Mouse (Mus musculus): ENCODE results near the gene Chn2.

Gene Chn2

DNA sequence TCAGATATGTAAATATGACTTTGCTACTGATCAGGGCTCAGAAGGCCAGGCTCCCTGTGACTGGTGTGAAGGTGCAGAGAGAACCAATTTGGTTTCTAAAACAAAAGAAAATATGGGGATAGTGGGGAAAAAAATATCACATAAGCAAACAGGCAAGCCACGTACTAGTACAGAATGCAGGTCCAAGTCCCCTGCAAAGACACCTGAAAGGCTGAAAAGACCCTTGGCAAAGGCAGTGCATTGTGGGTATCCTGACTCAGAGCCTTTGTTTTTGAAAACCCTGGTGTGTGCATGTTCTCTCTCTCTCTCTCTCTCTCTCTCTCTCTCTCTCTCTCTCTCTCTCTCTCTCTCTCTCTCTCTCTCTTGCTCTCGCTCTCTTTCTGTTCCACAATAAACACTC lies 80.1 kb downstream of the Chn2 start:
- no peak for DNase-seq (ENCODE audit: low read depth)

DNA sequence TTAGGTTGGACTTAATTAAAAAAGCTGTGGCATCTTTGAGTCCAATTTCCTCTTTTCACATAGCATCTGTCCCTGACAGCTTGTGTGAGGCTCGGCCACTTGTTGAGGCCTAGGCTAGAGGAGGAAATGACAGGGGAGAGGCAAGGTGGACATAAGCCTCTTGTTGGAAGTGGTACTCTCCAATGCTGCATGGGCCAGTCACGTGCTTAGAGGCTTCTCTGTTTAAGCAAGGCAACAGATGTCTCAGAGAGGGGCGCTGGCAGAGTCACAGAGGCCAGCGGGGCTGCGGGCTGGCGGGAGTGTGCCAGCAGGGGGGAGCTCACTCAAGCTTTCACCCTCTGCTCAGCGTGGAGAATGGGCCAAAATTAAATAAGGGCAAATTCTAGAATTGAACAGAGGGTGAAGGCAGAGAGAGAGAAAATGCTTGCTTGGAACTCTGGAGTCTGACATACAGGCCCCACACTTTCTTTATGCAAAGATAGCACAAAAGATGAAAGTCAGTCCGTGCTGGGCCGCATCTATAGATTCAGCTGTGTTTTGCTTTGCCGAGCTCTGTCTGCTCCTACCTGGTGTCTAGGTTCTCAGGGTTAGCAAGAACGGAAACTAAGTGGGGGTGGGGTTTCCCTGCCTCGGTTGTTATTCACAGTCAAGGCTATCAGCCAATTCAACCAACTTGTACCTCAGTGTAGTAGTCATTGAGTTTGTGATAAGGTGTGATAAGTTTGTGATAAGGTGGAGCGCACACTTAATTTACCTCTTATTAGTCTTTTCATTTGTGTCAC lies 80.7 kb downstream of the Chn2 start:
- peak; percentile 76 for DNase-seq (ENCODE audit: low read depth)

DNA sequence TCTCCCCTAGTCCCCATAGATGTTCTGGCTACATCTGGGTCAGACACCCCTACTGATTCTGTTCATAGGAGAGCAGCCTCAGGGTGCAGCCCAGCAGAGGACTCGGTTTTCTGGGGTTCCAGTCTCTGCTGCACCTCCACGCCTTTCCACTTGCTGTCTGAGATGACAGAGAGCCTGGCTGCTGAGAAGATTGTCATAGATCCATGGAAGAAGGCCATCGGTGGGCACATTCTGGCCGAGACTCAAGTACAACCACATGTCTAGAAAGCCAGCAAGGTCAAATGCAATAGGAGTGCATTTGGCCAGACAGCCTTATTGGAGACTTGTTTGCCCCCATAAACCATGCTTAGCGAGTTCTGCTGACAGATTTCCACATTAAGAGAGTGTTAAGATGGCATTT lies 81.5 kb downstream of the Chn2 start:
- DNase-seq (ENCODE audit: low read depth), result no peak

DNA sequence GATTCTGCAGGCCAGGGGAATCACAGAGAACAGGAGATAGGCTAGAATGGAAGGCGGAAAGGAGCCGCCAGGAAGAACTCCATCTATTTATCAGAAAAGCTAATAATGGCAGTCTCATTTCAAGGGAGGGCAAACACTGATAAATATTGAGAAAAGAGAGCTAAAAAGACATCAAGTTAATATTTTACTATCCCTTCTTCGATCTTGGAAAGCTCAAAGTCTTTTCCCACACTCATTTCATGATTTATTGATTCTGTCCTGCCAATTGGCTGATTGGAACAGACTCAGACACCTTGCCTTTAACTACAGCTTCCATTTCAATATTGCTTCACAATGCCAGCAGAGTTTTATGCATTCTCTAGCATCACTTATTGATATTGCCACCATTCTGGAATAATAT lies 85.2 kb downstream of the Chn2 start:
- no peak for DNase-seq (ENCODE audit: low read depth)

DNA sequence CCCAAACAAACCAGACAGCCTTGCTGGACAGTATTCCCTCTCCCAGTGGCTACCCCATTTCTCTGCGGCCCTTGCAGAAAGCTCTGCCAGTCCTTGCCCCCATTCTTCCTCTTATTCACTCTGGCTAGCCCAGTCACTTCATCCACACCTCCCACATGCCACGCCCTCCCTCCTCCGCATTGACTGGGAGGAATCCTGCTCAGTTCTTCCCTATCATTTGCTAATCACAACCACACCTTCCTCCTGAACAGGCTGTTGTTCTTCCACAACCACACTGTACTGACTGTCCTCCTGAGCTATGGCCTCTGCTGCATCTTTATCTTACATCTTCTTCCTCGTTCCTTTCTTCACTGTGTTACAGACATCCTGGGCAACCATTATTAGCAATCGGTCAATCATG lies 86.2 kb downstream of the Chn2 start:
- DNase-seq (ENCODE audit: low read depth), result no peak

DNA sequence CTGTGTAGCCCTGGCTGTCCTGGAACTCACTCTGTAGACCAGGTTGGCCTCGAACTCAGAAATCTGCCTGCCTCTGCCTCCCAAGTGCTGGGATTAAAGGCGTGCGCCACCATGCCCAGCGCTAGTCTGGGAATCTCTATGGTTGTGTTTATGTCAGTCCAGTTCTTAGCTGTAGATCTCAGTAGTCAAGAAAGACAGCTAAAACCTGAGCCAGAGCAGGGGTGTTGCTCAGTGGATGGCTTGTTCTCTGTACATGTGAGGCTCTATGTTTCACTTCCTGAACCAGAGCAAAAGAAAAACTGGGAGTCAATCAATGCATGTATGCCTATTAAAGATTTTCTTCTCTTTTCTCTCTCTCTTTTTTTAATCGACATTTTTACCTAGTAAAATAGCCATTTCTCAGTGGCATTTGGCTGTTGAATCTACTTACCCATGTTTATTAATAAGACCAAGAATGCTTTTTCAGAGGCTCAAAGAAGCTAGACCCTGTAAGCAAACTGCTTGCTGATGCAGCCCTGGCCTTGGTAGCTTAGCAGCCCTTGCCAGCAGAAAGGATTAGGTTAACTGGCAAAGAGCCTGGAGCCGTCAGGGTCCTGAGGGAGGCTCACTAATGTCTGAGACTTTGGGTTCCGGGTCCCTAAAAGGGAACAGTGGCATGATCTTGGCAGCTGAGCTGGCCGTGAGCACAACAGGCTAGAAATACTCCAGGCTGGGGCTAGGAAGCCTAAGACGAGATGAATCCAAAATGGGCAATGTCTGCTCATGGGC lies 87.1 kb downstream of the Chn2 start:
- no peak for DNase-seq (ENCODE audit: low read depth)

DNA sequence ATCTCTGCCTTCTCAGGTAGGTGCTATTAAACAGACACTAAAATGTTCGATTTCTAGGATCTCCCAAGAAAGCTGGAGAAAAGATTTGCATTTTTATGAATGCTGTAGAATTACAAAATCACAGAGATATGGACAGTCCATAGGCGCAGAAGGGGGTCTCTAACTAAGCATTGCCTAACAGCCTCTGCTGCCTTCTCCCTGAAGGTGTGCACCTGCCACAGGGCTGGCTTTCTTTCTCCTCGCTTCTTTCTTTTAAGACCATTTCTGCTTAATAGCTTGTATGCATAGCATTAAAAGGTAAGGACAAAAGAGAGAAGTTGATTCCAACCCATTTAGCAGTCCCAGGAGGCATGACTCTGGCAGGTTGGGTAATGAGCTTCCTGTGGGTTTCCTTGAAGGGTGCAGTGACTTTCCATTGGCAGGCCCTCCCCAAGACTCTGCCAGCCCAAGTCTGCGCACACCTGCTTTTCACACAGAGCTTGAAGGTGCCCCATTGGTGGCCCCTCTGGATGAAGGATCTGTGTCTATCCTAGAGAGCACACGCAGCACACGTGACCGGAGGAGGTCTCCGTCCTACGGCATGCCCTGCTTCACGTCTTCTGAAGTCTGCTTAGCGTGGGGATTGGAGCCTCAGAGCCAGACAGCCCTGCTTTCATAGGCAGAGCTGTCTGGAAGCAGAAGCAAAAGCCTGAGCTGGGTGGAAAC lies 87.8 kb downstream of the Chn2 start:
- peak; percentile 22 for DNase-seq (ENCODE audit: low read depth)

DNA sequence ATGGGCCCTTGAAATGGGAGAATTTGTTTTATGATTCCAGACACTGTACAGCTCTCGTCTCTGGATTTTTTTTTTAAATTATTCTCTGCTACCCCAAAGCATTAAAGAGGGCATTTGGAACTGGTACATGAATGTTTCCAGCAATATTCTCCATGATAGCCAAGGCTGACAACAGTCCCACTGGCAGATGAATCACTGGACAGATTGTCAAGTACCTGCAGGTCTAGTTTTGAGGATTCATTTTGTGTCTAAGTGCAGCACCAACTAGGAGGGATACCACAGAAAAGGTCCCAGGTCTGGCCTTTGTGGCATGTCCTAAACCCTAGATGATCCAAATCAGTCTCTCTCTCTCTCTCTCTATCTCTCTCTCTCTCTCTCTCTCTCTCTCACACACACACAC lies 89.3 kb downstream of the Chn2 start:
- no peak for DNase-seq (ENCODE audit: low read depth)

DNA sequence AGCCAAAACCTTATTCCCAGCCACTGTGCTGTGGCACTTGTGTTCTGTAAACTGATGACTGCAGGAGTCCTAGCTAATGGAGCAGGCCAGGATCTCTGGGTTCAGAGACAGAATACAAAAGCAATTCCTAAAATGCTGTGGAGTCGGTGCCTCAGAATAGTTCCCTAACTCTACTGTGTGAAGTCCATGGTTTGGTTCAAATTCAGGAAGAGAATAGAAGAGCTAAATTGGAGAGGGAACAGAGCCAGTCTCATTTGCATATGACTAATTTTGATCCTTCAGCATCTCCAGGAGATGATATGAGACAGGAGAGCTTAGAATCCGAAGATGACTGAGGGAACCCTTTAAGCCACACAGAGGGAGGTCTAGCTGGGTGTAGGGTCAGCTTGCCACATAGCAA lies 90.2 kb downstream of the Chn2 start:
- no peak for DNase-seq (ENCODE audit: low read depth)

DNA sequence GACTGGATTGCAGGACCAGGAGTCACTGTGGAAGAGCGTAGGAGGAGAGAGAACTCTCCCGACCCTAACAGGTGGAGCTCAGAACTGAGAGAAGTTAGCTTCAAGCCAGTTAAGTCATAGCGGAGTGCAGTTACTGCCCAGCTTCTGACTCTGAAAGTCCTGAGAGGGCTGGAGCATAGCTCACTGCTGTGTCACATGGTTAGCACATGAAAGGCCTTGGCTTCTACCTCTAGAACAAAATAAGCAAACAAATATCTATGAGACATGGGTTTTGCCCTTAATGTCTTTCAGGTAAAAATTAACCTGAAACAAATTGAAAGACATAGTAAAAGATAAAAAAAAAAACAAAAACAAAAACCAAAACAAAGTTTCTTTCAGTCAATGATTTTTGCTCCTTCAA lies 91.5 kb downstream of the Chn2 start:
- DNase-seq (ENCODE audit: low read depth), result no peak

DNA sequence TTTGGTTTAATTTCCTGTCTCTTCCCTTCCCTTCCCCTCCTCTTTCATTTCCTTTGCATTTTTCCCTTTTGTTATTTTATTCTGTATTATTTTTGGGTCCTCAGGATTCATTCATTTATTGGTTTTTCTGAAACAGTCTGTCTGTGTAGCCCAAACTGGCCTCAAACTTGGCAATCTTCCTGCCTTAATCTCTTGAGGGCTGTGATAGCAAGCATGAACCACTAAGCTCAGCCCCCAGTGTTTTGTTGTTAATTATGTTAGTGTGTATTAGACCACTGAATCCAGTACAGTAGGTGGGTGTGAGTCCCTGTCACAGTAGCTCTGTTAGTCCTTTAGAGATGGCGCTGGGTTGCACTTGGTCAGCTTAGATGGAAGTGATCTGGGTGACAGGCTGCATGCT lies 93.2 kb downstream of the Chn2 start:
- DNase-seq (ENCODE audit: low read depth), result no peak

DNA sequence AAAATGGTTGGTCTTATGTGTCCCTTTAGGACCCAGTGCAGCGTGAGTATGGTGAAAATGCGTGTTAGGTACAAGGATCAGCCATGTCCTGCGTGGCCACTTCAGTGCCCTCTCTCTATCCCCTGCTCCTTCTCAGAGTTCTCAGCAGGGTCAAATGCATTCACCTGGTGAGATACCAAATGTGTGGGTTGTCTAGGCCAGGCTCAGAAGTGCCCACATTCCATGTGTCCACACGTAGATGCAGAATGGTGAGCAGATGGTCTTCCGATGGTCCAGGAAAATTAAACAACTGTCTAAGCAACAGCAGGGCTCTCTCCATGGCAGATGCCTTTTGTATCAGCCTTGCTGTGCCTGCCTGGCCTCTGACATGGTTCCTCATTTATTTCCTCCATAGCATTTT lies 93.9 kb downstream of the Chn2 start:
- no peak for DNase-seq (ENCODE audit: low read depth)

DNA sequence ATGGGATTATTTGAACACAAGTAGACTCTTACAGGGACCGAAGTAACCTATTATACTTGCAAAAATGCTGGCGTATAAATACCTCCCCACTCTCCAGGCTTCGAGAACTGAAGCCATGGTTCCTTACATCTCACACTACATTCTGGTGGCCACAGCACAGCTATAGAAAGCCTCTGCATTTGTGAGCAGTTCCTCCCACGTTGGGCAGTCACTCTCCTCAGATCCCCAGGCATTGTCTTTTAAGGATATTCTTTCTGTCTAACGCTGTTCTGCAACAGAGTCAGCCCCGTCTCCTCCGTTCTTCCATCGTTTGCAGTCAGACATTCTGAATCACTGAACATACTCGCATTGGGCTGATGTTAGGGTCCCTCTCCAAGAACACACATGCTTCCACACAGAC lies 98.8 kb downstream of the Chn2 start:
- no peak for DNase-seq (ENCODE audit: low read depth)

DNA sequence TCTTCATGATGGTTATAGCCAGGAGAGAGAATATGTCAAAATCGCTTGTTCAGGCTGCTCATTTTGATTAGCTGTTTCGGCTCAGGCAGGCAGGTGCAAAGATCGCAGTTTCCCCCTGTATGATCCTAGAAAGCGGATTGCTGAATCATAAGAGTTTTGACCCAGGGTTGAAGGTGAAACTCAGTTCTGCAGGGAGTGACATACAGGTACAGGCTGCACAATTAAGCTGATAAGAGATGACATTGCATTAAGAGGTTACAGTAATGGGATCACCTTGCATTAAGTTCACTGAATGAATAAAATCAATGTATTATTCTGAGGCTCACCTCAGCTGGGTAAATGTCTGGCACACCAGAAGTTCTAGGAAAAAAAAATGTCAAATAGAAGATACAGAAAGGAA lies 101.1 kb downstream of the Chn2 start:
- no peak for DNase-seq (ENCODE audit: low read depth)

DNA sequence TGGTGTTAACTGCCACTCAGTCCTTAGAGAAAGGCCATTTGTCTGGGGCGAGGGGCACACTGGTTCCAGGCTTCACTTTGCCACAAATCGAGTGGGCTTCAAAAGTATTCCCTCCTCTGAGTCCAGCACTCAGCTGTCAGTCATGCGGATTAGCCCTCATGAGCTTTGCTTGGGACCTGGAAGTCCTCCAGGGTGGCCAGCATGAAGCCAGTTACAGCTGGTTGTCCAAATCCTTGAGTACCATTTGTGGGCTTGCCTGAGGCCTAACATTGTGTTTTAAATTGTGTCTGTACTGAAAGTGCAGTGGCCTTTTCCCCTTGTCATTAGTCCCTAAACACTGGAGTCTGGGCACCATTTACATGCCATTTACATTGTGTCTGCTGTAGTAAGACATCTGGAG lies 101.8 kb downstream of the Chn2 start:
- DNase-seq (ENCODE audit: low read depth), result no peak

DNA sequence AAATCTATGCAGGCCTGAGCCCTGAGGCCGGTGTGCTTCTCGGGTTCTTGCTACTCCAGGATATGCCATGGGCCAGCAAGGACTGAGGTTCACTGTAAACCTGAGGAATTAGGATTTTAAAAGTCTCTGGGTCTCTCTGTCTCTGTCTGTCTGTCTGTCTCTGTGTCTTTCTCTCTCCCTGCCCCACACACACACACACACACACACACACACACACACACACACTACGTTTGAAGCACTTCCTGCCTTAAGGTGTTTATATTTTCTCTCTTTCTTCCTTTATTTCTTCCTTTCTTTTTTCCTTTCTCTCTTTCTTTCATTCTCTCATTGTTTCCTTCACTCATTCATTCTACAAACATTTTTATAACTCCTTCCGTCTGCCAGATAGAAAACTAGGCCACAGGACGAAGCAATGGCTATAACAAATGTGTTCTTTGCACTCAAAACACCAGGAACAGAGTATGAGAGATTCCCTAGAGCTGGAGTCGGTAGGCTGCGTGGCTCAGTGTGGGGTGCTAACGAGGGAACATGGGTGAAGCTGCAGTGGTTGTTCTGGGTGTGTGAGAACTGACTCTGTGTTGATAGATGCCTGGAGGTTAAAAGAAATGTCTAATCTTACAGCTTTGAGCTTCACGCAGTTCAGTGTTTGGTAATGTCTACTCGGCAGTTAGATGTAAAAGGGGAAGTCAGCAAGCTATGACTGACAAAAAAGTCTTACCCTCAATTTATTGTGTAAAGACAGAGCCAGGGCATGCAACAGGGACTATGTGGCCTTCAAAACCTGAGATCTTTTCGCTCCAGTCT lies 103.7 kb downstream of the Chn2 start:
- no peak for DNase-seq (ENCODE audit: low read depth)

DNA sequence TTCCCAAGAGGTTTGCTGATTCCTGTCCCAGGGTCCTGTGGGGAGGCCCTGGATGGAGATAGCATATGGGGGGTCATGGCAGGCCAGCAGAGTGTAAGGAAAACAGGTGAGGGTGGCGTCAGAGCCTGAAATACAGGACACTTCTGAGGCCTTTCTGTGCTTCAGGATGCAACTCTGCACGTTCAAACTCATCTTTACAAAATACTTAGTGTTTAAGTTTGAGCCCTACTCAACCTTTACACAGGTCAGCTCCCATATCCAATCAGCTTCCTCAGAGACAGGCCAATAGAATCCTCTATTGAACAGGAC lies 104.3 kb downstream of the Chn2 start:
- no peak for DNase-seq (ENCODE audit: low read depth)

DNA sequence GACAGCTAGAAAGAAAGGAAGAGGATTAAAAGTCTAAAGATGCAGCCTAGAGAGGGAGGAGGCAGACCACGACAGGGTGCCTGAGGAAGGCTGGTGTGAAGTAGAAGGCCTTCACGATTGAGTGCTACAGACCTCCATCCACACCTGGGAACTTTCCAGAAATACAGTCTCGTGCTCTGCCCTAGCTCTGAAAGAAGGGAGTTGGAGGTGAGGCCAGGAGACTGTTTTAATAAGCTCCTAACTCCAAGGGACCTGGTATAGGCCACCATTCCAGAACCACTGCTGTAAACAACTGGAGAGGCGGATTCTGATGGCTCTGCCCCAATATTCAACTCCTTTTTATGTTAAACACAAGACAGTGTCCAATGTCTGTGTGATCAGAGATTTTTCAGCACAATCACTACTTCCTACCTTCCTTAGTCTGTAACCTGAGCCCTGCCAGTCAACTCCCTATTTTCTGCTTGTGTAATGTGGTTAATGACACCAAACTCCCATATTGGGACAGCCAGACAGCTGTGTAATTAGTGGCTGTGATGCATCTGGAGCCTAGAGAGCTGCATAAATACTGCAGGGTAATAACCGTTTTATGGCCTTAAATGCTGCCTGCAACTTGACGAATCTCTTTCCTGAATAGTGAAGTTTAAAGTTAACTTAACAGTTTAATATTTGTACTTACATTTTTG lies 109.6 kb downstream of the Chn2 start:
- DNase-seq (ENCODE audit: low read depth), result no peak

DNA sequence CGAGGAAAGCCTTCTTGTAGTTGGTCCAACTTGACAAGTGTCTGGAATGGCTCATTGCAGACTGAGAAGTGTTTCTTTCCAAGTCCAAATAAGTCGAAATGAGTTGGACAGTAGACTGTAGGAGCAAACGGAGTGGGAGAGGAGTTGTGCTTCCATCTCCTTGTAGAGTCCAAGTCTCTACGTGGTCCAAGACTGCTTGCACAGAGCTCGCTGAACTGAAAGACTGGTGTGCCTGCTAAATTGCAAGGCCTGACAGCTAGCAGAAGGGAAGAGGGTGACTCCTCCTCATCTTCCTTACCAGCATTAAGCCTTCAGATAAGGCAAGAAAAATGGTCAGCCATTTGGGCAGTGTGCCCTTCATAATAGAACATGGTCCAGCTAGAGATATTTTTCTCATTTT lies 111.5 kb downstream of the Chn2 start:
- no peak for DNase-seq (ENCODE audit: low read depth)

DNA sequence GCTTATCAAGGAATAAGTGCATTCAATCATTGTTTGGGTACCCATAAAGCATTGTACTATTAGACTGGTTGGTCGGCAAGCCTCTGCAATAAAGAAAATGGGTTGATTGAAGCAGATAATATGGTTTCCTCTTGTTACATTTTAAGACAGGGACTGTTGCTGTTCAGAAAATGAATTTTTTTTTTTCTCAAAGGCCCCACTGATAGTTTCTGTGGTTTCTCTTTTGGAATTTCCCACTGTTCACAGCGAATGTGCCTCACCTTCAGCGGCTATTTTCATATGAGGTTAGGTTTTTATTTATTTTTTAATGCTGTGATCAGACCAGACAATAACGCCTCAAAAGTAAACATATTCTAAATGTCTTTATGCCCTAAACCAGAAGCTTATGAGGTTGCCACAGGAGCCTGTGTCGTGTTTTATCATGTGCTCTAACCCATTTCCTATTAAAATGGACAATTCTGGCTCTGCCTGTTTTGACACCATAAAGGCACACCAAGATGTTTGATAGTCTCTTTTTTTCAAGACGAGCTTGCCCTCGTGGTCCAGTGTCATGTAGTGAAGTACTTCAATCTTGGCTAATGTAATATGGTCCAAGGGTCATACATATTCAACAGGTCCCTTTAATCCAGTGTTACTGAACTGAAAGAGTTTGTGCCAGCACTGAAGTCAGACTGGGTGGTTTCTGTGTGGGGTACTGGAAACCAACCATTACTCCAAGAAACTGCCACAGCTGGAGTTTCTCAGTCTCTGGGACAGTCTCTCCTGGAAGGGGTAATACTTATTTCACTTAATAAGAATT lies 112.3 kb downstream of the Chn2 start:
- DNase-seq (ENCODE audit: low read depth), result peak; percentile 61

DNA sequence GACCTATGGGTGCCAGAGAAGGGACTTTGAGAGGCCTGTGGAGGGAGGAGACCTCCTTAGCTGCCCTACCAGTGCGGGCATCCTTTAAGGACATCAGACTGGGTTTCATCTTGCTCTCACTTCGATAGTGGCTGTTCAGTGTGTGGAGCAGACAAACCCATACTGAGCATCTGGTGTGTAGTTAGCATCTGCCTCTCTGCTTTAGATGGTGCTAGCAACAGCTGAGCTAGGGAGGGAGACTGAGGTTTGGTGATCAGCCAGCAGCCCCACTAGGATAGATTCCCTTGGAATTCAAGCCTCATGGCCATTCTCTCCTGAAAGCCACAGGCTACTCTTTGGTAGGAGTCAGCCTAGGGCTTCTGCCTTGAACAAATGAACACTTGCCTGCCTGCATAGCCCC lies 117.7 kb downstream of the Chn2 start:
- no peak for DNase-seq (ENCODE audit: low read depth)

Data from induced T-regulatory cell, adult 2 months (primary cell).